Mouse (Mus musculus) bone marrow, adult 2 months (tissue): Measurements from ENCODE around the gene Llph.

Experiments
- CTCF ChIP-seq: fragments of 200-500 bp; IDR thresholded peaks from 2 replicates; pipeline ENCODE4 v1.5.1; 2011; ENCODE audit warnings: low read length, control low read depth; ENCODE audit not compliant: control insufficient read depth, insufficient read depth
- POLR2A ChIP-seq: fragments of 200-500 bp; IDR thresholded peaks from 2 replicates; pipeline ENCODE4 v1.6.1; 2011; ENCODE audit warnings: low read depth, mild to moderate bottlenecking, control low read depth, low read length, borderline replicate concordance; ENCODE audit not compliant: control insufficient read depth

GRCm38 (mm10) chr10:120252800-120253199, 25.9 kb downstream of the Llph start:
- no peak for TF ChIP-seq POLR2A
- no peak for TF ChIP-seq CTCF
